Mouse (Mus musculus) CH12.LX (cell line): Measurements from ENCODE around the gene Spast. TPM values are rescaled to one million over a fixed set of nuclear protein-coding genes. Genes with fewer than 3 reads are reported as not detected.

Experiments used
- DNase-seq: peaks from one replicate; pipeline ENCODE4 v3.0.0-alpha.2; 2013; ENCODE audit errors: extremely low read depth
- H3K27ac ChIP-seq: 2 replicates; pipeline ENCODE4 v1.5.1; 2012; ENCODE audit warnings: low read depth, mild to moderate bottlenecking, control low read depth, moderate library complexity; ENCODE audit not compliant: insufficient read depth
- H3K27me3 ChIP-seq: replicated peaks from 2 replicates; pipeline ENCODE3; 2012; ENCODE audit warnings: inconsistent platforms
- H3K36me3 ChIP-seq, 2 experiments: replicated peaks in 1 of 2; 2 replicates each; pipeline versions ENCODE3 to v1.6.1; 2012; ENCODE audit warnings: inconsistent platforms in 1 of 2, low read length in 1 of 2, mild to moderate bottlenecking in 1 of 2, mixed read lengths in 1 of 2, moderate library complexity in 1 of 2; ENCODE audit not compliant: control insufficient read depth in 1 of 2, insufficient read depth in 1 of 2
- H3K4me1 ChIP-seq, 2 experiments: 2 replicates each; pipeline ENCODE4 v1.6.1; 2012; ENCODE audit warnings: inconsistent platforms in 1 of 2, moderate library complexity in 1 of 2; ENCODE audit not compliant: insufficient read depth in 2 of 2, control insufficient read depth in 1 of 2
- H3K4me2 ChIP-seq: 2 replicates; pipeline ENCODE4 v1.6.1; 2012; ENCODE audit warnings: low read depth, mild to moderate bottlenecking, control low read depth; ENCODE audit not compliant: poor library complexity, insufficient read depth, severe bottlenecking
- H3K4me3 ChIP-seq, 3 experiments: fragments of 150-350 bp in 1 of 3; sonication (generic) in 1 of 3; replicated peaks in 1 of 3; 2 replicates each; pipeline versions ENCODE3 to v1.5.1; 2011 to 2012; ENCODE audit warnings: low read depth in 2 of 3, low read length in 2 of 3, mild to moderate bottlenecking in 2 of 3, moderate library complexity in 2 of 3, control low read depth in 1 of 3, improper control_type of control experiment in 1 of 3, inconsistent platforms in 1 of 3, mixed read lengths in 1 of 3; ENCODE audit not compliant: poor library complexity in 1 of 3
- H3K79me2 ChIP-seq: replicated peaks from 2 replicates; pipeline ENCODE4 v1.6.1; 2012; ENCODE audit warnings: mild to moderate bottlenecking, moderate library complexity; ENCODE audit not compliant: control insufficient read depth, poor library complexity, insufficient read depth, severe bottlenecking; ENCODE audit errors: extremely low read depth
- H3K9ac ChIP-seq: 2 replicates; pipeline ENCODE4 v1.6.1; 2012; ENCODE audit warnings: low read depth, mild to moderate bottlenecking, control low read depth, moderate library complexity; ENCODE audit not compliant: insufficient read depth
- H3K9me3 ChIP-seq: replicated peaks from 2 replicates; pipeline ENCODE3; 2012; ENCODE audit warnings: low read length, inconsistent platforms, mixed read lengths
- BHLHE40 ChIP-seq: IDR thresholded peaks from 2 replicates; pipeline ENCODE4 v1.6.1; 2011; ENCODE audit warnings: mild to moderate bottlenecking, low read depth, low read length, improper control_type of control experiment
- CHD1 ChIP-seq: IDR thresholded peaks from 2 replicates; pipeline ENCODE4 v1.6.1; 2012; ENCODE audit warnings: low read depth, low read length, improper control_type of control experiment, inconsistent platforms
- CHD2 ChIP-seq: IDR thresholded peaks from 2 replicates; pipeline ENCODE4 v1.6.1; 2011; ENCODE audit warnings: low read length, improper control_type of control experiment
- ELF1 ChIP-seq: IDR thresholded peaks from 2 replicates; pipeline ENCODE4 v1.6.1; 2014; ENCODE audit warnings: low read depth, mild to moderate bottlenecking, inconsistent platforms, low read length, improper control_type of control experiment
- EP300 ChIP-seq: IDR thresholded peaks from 2 replicates; pipeline ENCODE4 v1.6.1; 2011; ENCODE audit warnings: low read length, improper control_type of control experiment
- ETS1 ChIP-seq: conservative IDR thresholded peaks from 2 replicates; pipeline ENCODE4 v1.6.1; 2012; ENCODE audit warnings: low read depth, mild to moderate bottlenecking, inconsistent platforms, low read length, improper control_type of control experiment, moderate library complexity
- GABPA ChIP-seq: IDR thresholded peaks from 2 replicates; pipeline ENCODE4 v1.6.1; 2012; ENCODE audit warnings: low read depth, low read length, improper control_type of control experiment, inconsistent platforms; ENCODE audit not compliant: insufficient replicate concordance
- HCFC1 ChIP-seq: IDR thresholded peaks from 2 replicates; pipeline ENCODE4 v1.6.1; 2012; ENCODE audit warnings: low read depth, mild to moderate bottlenecking, inconsistent platforms, low read length, improper control_type of control experiment
- IRF4 ChIP-seq: IDR thresholded peaks from 2 replicates; pipeline ENCODE4 v1.6.1; 2014; ENCODE audit warnings: low read depth, mild to moderate bottlenecking, inconsistent platforms, low read length, improper control_type of control experiment
- JUN ChIP-seq: IDR thresholded peaks from 2 replicates; pipeline ENCODE4 v1.6.1; 2011; ENCODE audit warnings: low read depth, mild to moderate bottlenecking, low read length, improper control_type of control experiment, moderate library complexity; ENCODE audit not compliant: insufficient read depth
- JUND ChIP-seq: conservative IDR thresholded peaks from 2 replicates; pipeline ENCODE4 v1.6.1; 2011; ENCODE audit warnings: low read depth, low read length, improper control_type of control experiment
- MAFK ChIP-seq: IDR thresholded peaks from 2 replicates; pipeline ENCODE4 v1.6.1; 2011; ENCODE audit warnings: low read length, improper control_type of control experiment; ENCODE audit not compliant: insufficient replicate concordance
- MAX ChIP-seq: IDR thresholded peaks from 2 replicates; pipeline ENCODE4 v1.6.1; 2011; ENCODE audit warnings: low read length, improper control_type of control experiment
- MEF2A ChIP-seq: IDR thresholded peaks from 2 replicates; pipeline ENCODE4 v1.6.1; 2014; ENCODE audit warnings: low read depth, mild to moderate bottlenecking, inconsistent platforms, low read length, improper control_type of control experiment, borderline replicate concordance
- MXI1 ChIP-seq: IDR thresholded peaks from 2 replicates; pipeline ENCODE4 v1.6.1; 2011; ENCODE audit warnings: mild to moderate bottlenecking, low read depth, low read length, improper control_type of control experiment
- POLR2A ChIP-seq: IDR thresholded peaks from 2 replicates; pipeline ENCODE4 v1.6.1; 2011; ENCODE audit warnings: low read depth, mild to moderate bottlenecking, improper control_type of control experiment, low read length
- POLR2AphosphoS2 ChIP-seq: IDR thresholded peaks from 2 replicates; pipeline ENCODE4 v1.6.1; 2011; ENCODE audit warnings: low read depth, low read length, improper control_type of control experiment
- RCOR1 ChIP-seq: conservative IDR thresholded peaks from 2 replicates; pipeline ENCODE4 v1.6.1; 2012; ENCODE audit warnings: low read depth, mild to moderate bottlenecking, inconsistent platforms, low read length, improper control_type of control experiment
- SMC3 ChIP-seq: IDR thresholded peaks from 2 replicates; pipeline ENCODE4 v1.6.1; 2011; ENCODE audit warnings: low read depth, low read length, improper control_type of control experiment
- TBP ChIP-seq: conservative IDR thresholded peaks from 2 replicates; pipeline ENCODE4 v1.6.1; 2011; ENCODE audit warnings: low read depth, low read length, improper control_type of control experiment
- TCF12 ChIP-seq: IDR thresholded peaks from 2 replicates; pipeline ENCODE4 v1.6.1; 2014; ENCODE audit warnings: low read depth, mild to moderate bottlenecking, inconsistent platforms, low read length, improper control_type of control experiment
- UBTF ChIP-seq: IDR thresholded peaks from 2 replicates; pipeline ENCODE4 v1.6.1; 2012; ENCODE audit warnings: low read depth, mild to moderate bottlenecking, inconsistent platforms, low read length, improper control_type of control experiment, moderate library complexity
- USF1 ChIP-seq: IDR thresholded peaks from 2 replicates; pipeline ENCODE4 v1.6.1; 2014; ENCODE audit warnings: low read depth, mild to moderate bottlenecking, inconsistent platforms, low read length, improper control_type of control experiment
- ZC3H11A ChIP-seq: IDR thresholded peaks from 2 replicates; pipeline ENCODE4 v1.6.1; 2012; ENCODE audit warnings: low read depth, mild to moderate bottlenecking, inconsistent platforms, low read length, improper control_type of control experiment
- ZKSCAN1 ChIP-seq: IDR thresholded peaks from 2 replicates; pipeline ENCODE4 v1.6.1; 2012; ENCODE audit warnings: low read depth, inconsistent platforms, low read length, improper control_type of control experiment, borderline replicate concordance
- ZNF384 ChIP-seq: IDR thresholded peaks from 2 replicates; pipeline ENCODE4 v1.6.1; 2012; ENCODE audit warnings: low read depth, low read length, improper control_type of control experiment, inconsistent platforms
- dilution Hi-C: fragments of 300-500 bp; cut with MboI; formaldehyde crosslinking; loops from 2 replicates; pipeline ENCODE4 v1.14.3; 2020; ENCODE audit warnings: low sequenced_read_pairs; ENCODE audit not compliant: extremely low pct_unique_long_range_greater_than_20kb, extremely low pct_ligation_motif_present
- in situ Hi-C: fragments of 300-500 bp; cut with MboI; formaldehyde crosslinking; loops from 3 replicates; pipeline ENCODE4 v1.14.3; 2019; ENCODE audit warnings: low sequenced_read_pairs, low pct_ligation_motif_present, low pct_unique_long_range_greater_than_20kb, mixed read lengths
- polyA plus RNA-seq: library from polyadenylated mRNA; unstranded; fragments of >175 nt; gene quantifications from 2 replicates; pipeline ENCODE4 v1.2.1, GENCODE M21; 2012; ENCODE audit warnings: low read depth; ENCODE audit not compliant: insufficient read length
- total RNA-seq, 2 experiments: library from RNA; depleted of rRNA; stranded (reverse); fragments of 300-350 nt in 1 of 2; fragments of >200 nt in 1 of 2; gene quantifications; 2 replicates each; pipeline ENCODE4 v1.2.3; 2012 to 2014

Gene Spast
- total and polyA plus RNA-seq, 3 experiments: 15.0 to 26.8 (median 21.7) TPM

DNA sequence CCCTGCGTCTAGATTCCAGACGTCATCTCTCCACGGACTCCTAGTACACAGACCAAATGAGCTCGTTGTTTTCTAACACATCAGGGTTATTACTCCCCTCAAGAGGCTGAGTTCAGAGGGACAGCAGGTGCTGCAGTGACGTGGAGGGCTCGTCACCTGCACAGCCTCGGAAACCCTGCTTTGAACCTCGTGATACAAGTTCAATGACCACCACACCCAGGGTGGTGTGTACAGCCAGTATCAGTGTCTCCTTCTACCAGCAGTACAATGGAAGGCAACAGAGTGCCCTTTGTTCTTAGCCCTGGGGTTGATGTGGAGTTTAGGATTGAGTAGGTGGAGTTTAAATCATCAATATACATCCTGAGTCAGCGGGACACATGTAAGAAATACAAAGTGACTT is 99.0 kb downstream of the Spast start:
- Histone ChIP-seq H3K36me3 (peaks cover 9 to 39% of the 10 kb centered on the region in 2 experiments), H3K79me2 (no peaks in the 10 kb centered on the region), H3K4me3 (no peak overlapping the region), H3K4me1 (peaks cover 0 to 19% of the 10 kb centered on the region in 2 experiments; a peak in 3 of 4 replicates), H3K4me2 (no peak overlapping the region), H3K27ac (no peak overlapping the region), H3K9me3 (no peaks in the 10 kb centered on the region), H3K27me3 (no peaks in the 10 kb centered on the region), H3K9ac (no peak overlapping the region)
- TF ChIP-seq MXI1: no peak
- no peak for TF ChIP-seq MEF2A
- TF ChIP-seq POLR2A: no peak
- no peak for TF ChIP-seq SMC3
- TF ChIP-seq RCOR1: no peak
- no peak for TF ChIP-seq GABPA
- TF ChIP-seq ZC3H11A: no peak
- TF ChIP-seq JUND: no peak
- no peak for TF ChIP-seq CHD1
- no peak for TF ChIP-seq TCF12
- no peak for TF ChIP-seq JUN
- no peak for TF ChIP-seq ELF1
- no peak for DNase-seq
- dilution Hi-C loops: no loop called here
- in situ Hi-C loops: no loop called here

DNA sequence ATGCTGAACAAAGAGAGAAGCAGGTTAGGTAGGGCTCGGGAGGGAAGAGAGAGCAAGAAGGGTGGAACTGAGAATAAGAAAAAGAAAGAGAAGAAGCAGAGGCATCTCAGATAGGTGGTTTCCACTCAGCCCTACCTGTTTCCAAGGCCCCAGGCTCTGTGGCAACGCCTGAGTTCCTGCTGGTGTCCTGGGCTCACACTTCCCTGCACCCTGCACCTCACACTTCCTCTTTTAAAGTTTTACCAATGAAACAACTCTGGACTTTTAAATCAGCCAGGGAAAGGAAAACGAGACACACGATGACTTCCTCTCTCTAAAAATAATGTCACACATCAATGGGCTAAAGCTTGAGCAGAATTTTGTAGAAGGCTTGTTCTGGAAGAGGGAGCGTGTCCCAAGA is 101.7 kb downstream of the Spast start:
- dilution Hi-C loops: no loop called here
- in situ Hi-C loops: no loop called here
- no peak overlapping the region for H3K9ac ChIP-seq
- no peak overlapping the region for H3K4me3 ChIP-seq
- peak overlapping the region; percentile 34; the same call in 1 of the 2 replicates for H3K4me2 ChIP-seq
- no peaks in the 10 kb centered on the region for H3K79me2 ChIP-seq
- no peaks in the 10 kb centered on the region for H3K9me3 ChIP-seq
- H3K4me1 ChIP-seq: peaks cover 0 to 19% of the 10 kb centered on the region in 2 experiments; a peak in 3 of 4 replicates
- peaks cover 11 to 43% of the 10 kb centered on the region in 2 experiments for H3K36me3 ChIP-seq
- H3K27me3 ChIP-seq: no peaks in the 10 kb centered on the region
- TF ChIP-seq HCFC1 (no peak), ELF1 (0 out of 2 replicates have a peak, but pooled peaks have one; percentile 49), TBP (0 out of 2 replicates have a peak, but pooled peaks have one; percentile 45), GABPA (no peak), ZKSCAN1 (no peak), MXI1 (no peak), CHD2 (peak; percentile 14; the same call in 1 of the 2 replicates), ZC3H11A (no peak), UBTF (0 out of 2 replicates have a peak, but pooled peaks have one; percentile 45), EP300 (peak; percentile 65; the same call in 1 of the 2 replicates), ZNF384 (no peak), ETS1 (peak; percentile 26; the same call in 1 of the 2 replicates), POLR2A (no peak), USF1 (no peak), MAX (0 out of 2 replicates have a peak, but pooled peaks have one; percentile 17), IRF4 (peak; percentile 76), POLR2AphosphoS2 (no peak), JUND (no peak), MAFK (no peak), BHLHE40 (peak; percentile 73), RCOR1 (no peak)
- H3K27ac ChIP-seq: no peak overlapping the region
- DNase-seq: peak; percentile 71
